Mouse (Mus musculus) hindbrain, embryonic 15.5 days (tissue): Measurements from ENCODE around the gene Rad51b. TPM values are rescaled to one million over a fixed set of nuclear protein-coding genes. Genes with fewer than 3 reads are reported as not detected.

Source experiments
- ATAC-seq: fragments of 200-750 bp; cut with Nextera tagmentation; 2 replicates; pipeline ENCODE4 v1.8.0; 2017; ENCODE audit warnings: low read depth, moderate number of reproducible peaks, moderate TSS enrichment; ENCODE audit not compliant: low FRiP score
- H3K27ac ChIP-seq: fragments of 300-500 bp; sonication (generic); replicated peaks from 2 replicates; pipeline ENCODE4 v1.5.1; 2015; ENCODE audit warnings: mild to moderate bottlenecking, inconsistent platforms
- H3K27me3 ChIP-seq: fragments of 300-500 bp; sonication (generic); 2 replicates; pipeline ENCODE4 v1.6.1; 2015; ENCODE audit warnings: control low read depth, inconsistent platforms
- H3K36me3 ChIP-seq: fragments of 300-500 bp; sonication (generic); 2 replicates; pipeline ENCODE4 v1.6.1; 2015; ENCODE audit warnings: control low read depth, inconsistent platforms
- H3K4me1 ChIP-seq: fragments of 300-500 bp; sonication (generic); replicated peaks from 2 replicates; pipeline ENCODE4 v1.6.1; 2015; ENCODE audit warnings: control low read depth, inconsistent platforms
- H3K4me2 ChIP-seq: fragments of 300-500 bp; sonication (generic); 2 replicates; pipeline ENCODE4 v1.6.1; 2015; ENCODE audit warnings: moderate library complexity, mild to moderate bottlenecking, inconsistent platforms
- H3K4me3 ChIP-seq: fragments of 300-500 bp; sonication (generic); 2 replicates; pipeline ENCODE4 v1.5.1; 2015; ENCODE audit warnings: mild to moderate bottlenecking, inconsistent platforms
- H3K9ac ChIP-seq: fragments of 300-500 bp; sonication (generic); 2 replicates; pipeline ENCODE4 v1.6.1; 2015; ENCODE audit warnings: inconsistent platforms
- H3K9me3 ChIP-seq: fragments of 300-500 bp; sonication (generic); 2 replicates; pipeline ENCODE4 v1.6.1; 2016; ENCODE audit warnings: control low read depth, inconsistent platforms
- WGBS: fragments of 180-500 bp; shearing (Covaris S2); methylation state at CpG from one replicate; pipeline ENCODE4 v1.1.7; 2015; 5-methylcytosine and 5-hydroxymethylcytosine counted together
- polyA plus RNA-seq: library from polyadenylated mRNA; unstranded; fragments of >200 nt; fragmentation: Nextera tagmentation; extraction: Ambion mirVana; gene quantifications from 2 replicates; pipeline ENCODE4 v1.2.1, GENCODE M21; 2015

The Rad51b gene
- polyA plus RNA-seq = 1.7 and 2.0 TPM in 2 replicates

DNA sequence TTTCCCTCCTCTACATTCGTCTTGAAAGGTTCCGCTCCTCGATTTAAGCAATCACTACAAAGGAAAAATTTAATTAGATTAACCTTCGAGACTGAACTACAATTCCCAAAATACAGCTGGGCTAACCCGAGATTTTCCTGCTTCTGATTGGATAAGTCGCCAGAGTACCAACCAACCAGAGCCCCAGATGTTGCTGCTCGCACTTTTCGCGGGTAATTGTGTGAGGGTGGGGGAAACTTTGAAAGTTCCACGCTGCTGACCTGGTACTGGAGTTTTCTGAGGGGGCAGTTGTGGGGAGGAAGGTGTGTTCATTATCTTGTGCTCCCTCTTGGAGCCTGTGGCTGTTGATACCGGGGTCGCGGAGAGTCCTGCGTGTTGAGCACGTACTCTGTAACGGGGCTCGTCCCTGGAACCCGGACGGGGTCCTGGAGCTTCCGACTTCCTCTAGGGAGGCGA is at the start of gene Rad51b:
Rad51b (plus strand) TSS at position 162 of the 456 bp plus-strand sequence.
- peak; percentile 84 for ATAC-seq
- H3K9ac ChIP-seq = peak within 1 kb of the TSS; percentile 68
- H3K4me3 ChIP-seq = peak within 1 kb of the TSS; percentile 88
- no peaks in the 10 kb centered on the region for H3K9me3 ChIP-seq
- H3K27ac ChIP-seq = peak within 1 kb of the TSS; percentile 83
- under 1% methylated on average over 21 of the region's 21 CpGs for WGBS
- no peaks in the 10 kb centered on the region for H3K36me3 ChIP-seq
- peaks cover 21% of the 10 kb centered on the region for H3K4me1 ChIP-seq
- no peaks in the 10 kb centered on the region for H3K27me3 ChIP-seq
- H3K4me2 ChIP-seq = peak within 1 kb of the TSS; percentile 98

- ATAC-seq = no peak
- H3K9ac ChIP-seq = no peak overlapping the region
- H3K4me1 ChIP-seq = no peaks in the 10 kb centered on the region
- H3K9me3 ChIP-seq = no peaks in the 10 kb centered on the region
- H3K36me3 ChIP-seq = peaks cover 79% of the 10 kb centered on the region
- H3K4me2 ChIP-seq = no peak overlapping the region
- no peak overlapping the region for H3K27ac ChIP-seq
- no peak overlapping the region for H3K4me3 ChIP-seq
- WGBS = 93% methylated on average over 3 of the region's 3 CpGs
- no peaks in the 10 kb centered on the region for H3K27me3 ChIP-seq
Observed at GRCm38 (mm10) chr12:79248110-79248509, 49.0 kb upstream of the Rad51b start.

GRCm38 (mm10) chr12:79253294-79254053 is 43.6 kb upstream of the Rad51b start:
- no peaks in the 10 kb centered on the region for H3K4me1 ChIP-seq
- peaks cover 67% of the 10 kb centered on the region for H3K36me3 ChIP-seq
- H3K27ac ChIP-seq = no peak overlapping the region
- ATAC-seq = no peak
- H3K27me3 ChIP-seq = no peaks in the 10 kb centered on the region
- no peak overlapping the region for H3K4me3 ChIP-seq
- H3K9me3 ChIP-seq = no peaks in the 10 kb centered on the region
- no peak overlapping the region for H3K4me2 ChIP-seq
- WGBS = 91% methylated on average over 9 of the region's 9 CpGs
- H3K9ac ChIP-seq = no peak overlapping the region

- Histone ChIP-seq H3K27ac (no peak overlapping the region), H3K4me3 (no peak overlapping the region), H3K27me3 (no peaks in the 10 kb centered on the region), H3K4me2 (no peak overlapping the region), H3K9ac (no peak overlapping the region), H3K4me1 (no peaks in the 10 kb centered on the region), H3K9me3 (no peaks in the 10 kb centered on the region), H3K36me3 (peaks cover 56% of the 10 kb centered on the region)
- ATAC-seq = no peak
- WGBS = 94% methylated on average over 10 of the region's 10 CpGs
Observed at GRCm38 (mm10) chr12:79254975-79255374, 42.1 kb upstream of the Rad51b start.

GRCm38 (mm10) chr12:79260154-79260553 is 36.9 kb upstream of the Rad51b start:
- 95% methylated on average over 2 of the region's 2 CpGs for WGBS
- Histone ChIP-seq H3K9me3 (no peaks in the 10 kb centered on the region), H3K4me3 (no peak overlapping the region), H3K4me2 (no peak overlapping the region), H3K4me1 (no peaks in the 10 kb centered on the region), H3K27ac (no peak overlapping the region), H3K36me3 (peaks cover 50% of the 10 kb centered on the region), H3K9ac (no peak overlapping the region), H3K27me3 (no peaks in the 10 kb centered on the region)
- no peak for ATAC-seq

GRCm38 (mm10) chr12:79261035-79261434 is 36.0 kb upstream of the Rad51b start:
- H3K9ac ChIP-seq = no peak overlapping the region
- WGBS = 53% methylated on average over 5 of the region's 5 CpGs
- no peak overlapping the region for H3K27ac ChIP-seq
- no peaks in the 10 kb centered on the region for H3K4me1 ChIP-seq
- ATAC-seq = no peak
- peaks cover 51% of the 10 kb centered on the region for H3K36me3 ChIP-seq
- H3K4me2 ChIP-seq = no peak overlapping the region
- no peaks in the 10 kb centered on the region for H3K27me3 ChIP-seq
- no peak overlapping the region for H3K4me3 ChIP-seq
- H3K9me3 ChIP-seq = no peaks in the 10 kb centered on the region

- H3K9ac ChIP-seq = no peak overlapping the region
- WGBS = 90% methylated on average over 4 of the region's 4 CpGs
Observed at GRCm38 (mm10) chr12:79272604-79273003, 24.5 kb upstream of the Rad51b start.

DNA sequence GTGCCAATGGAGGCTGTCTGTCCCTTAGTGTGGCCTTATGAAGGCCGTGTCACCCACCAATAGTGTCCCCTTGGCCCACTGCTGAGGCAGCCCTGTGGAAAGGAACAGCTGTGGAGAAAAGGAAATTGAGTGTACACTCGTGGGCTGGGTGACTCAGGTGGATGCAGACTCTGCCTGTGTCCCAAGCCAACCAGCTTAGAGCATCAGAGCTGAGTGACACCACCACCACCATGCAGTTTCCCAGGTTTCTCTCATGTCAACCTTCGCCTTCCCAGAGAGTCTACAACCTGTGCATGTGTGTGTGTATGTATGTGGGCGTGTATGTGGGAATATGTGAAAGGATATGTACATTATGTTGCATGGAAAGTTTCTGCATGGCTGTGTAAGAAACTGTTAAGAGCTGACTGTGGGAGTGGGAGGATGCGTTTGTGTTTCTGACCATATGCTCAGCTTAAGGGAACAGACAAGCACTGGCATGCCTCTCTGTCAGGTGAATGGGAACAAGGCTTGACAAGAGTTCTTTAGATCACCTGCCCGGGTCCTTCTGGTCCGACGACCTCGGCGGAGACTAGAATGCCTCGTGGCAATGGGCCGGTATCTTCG is 17.5 kb upstream of the Rad51b start:
- ATAC-seq = no peak
- 94% methylated on average over 13 of the region's 13 CpGs for WGBS
- Histone ChIP-seq H3K9ac (no peak overlapping the region), H3K36me3 (peaks cover 84% of the 10 kb centered on the region), H3K27me3 (no peaks in the 10 kb centered on the region), H3K9me3 (no peaks in the 10 kb centered on the region), H3K27ac (no peak overlapping the region), H3K4me1 (no peaks in the 10 kb centered on the region), H3K4me3 (no peak overlapping the region), H3K4me2 (no peak overlapping the region)

More at GRCm38 (mm10) chr12:79272604-79273003, 24.5 kb upstream of the Rad51b start:
- Histone ChIP-seq H3K4me1 (no peaks in the 10 kb centered on the region), H3K27me3 (no peaks in the 10 kb centered on the region), H3K9me3 (no peaks in the 10 kb centered on the region), H3K36me3 (peaks cover 80% of the 10 kb centered on the region), H3K4me3 (no peak overlapping the region), H3K27ac (no peak overlapping the region), H3K4me2 (no peak overlapping the region)
- ATAC-seq = no peak

GRCm38 (mm10) chr12:79282595-79282994 is 14.5 kb upstream of the Rad51b start:
- Histone ChIP-seq H3K4me2 (no peak overlapping the region), H3K36me3 (peaks cover 84% of the 10 kb centered on the region), H3K9me3 (no peaks in the 10 kb centered on the region), H3K4me3 (no peak overlapping the region), H3K4me1 (no peaks in the 10 kb centered on the region), H3K9ac (no peak overlapping the region), H3K27me3 (no peaks in the 10 kb centered on the region), H3K27ac (no peak overlapping the region)
- WGBS = 95% methylated on average over 8 of the region's 8 CpGs
- no peak for ATAC-seq

DNA sequence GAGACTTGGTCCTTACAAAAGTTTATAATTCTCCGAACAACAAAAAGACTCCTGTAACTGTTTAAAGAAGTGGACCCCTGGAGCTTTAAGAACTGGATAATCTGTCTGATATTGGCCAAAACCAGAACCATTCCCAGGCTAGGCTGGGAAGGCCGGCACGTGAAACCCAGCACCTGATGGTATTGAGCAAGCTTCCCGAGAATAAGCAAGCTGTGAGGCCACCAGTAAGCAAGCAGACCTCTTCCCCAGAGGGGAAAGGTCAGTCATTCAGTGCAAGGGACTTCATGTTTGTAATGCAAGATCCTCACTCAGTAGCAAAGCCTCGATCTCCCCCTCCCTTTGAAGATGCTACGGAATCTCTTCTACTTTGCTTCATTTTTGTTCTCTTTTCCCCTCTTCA is 4.2 kb upstream of the Rad51b start:
- Histone ChIP-seq H3K27me3 (no peaks in the 10 kb centered on the region), H3K27ac (no peak overlapping the region), H3K4me1 (peaks cover 21% of the 10 kb centered on the region), H3K9me3 (no peaks in the 10 kb centered on the region), H3K4me2 (no peak overlapping the region), H3K36me3 (peaks cover 19% of the 10 kb centered on the region), H3K9ac (no peak overlapping the region), H3K4me3 (no peak overlapping the region)
- ATAC-seq = no peak
- WGBS = 84% methylated on average over 6 of the region's 6 CpGs

DNA sequence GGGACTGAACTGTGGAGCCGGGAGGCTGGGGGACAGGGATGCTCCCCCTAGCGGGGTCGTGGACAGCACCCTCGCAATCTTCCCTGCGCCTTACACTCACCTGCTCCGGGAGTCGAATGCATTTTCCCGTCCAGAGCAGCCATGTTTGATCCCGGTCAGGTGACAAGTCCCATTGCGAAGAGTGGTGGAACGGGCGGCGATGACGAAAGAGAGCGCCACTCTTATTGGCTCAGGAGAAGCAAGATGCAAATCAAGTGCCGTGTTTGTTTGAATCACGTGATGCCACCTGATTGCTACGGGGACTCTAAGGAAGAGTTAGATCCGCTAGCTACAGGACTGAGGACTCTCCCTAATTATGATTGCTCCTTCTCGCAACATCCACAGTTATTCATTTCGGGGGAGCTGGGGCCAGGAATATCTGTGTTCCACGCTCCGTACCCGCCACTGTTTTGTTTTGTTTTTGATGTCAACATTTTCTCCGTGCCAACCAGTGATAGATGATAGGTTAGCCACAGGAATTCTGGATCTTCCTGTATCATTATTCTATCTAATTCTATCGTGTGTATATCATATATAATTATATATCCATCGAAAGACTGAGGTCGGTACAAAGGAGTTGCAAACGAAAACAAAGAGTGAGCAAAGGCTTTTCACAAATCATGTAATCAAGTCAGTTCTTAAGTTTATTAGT is 811 bp upstream of the Rad51b start, which contains the start of gene Zfyve26:
Zfyve26 (minus strand) TSS at position 179 of the 691 bp plus-strand sequence.
- peak within 1 kb of the TSS; percentile 83 for H3K27ac ChIP-seq
- no peaks in the 10 kb centered on the region for H3K9me3 ChIP-seq
- peak within 1 kb of the TSS; percentile 88 for H3K4me3 ChIP-seq
- H3K4me1 ChIP-seq = peaks cover 21% of the 10 kb centered on the region
- WGBS = 0% methylated on average over 29 of the region's 29 CpGs
- H3K36me3 ChIP-seq = peaks cover 2% of the 10 kb centered on the region
- peak; percentile 98 for ATAC-seq
- peak within 1 kb of the TSS; percentile 68 for H3K9ac ChIP-seq
- peak within 1 kb of the TSS; percentile 98 for H3K4me2 ChIP-seq
- H3K27me3 ChIP-seq = no peaks in the 10 kb centered on the region
